Mouse (Mus musculus) testis, adult 2 months (tissue): Measurements from ENCODE around the gene Cklf.

Experiments
- CTCF ChIP-seq: fragments of 200-500 bp; IDR thresholded peaks from 2 replicates; pipeline ENCODE4 v1.5.1; 2012; ENCODE audit warnings: low read depth, mild to moderate bottlenecking, inconsistent platforms, low read length, moderate library complexity; ENCODE audit not compliant: control insufficient read depth, insufficient read depth, insufficient replicate concordance
- POLR2A ChIP-seq: fragments of 200-500 bp; IDR thresholded peaks from 2 replicates; pipeline ENCODE4 v1.6.1; 2012; ENCODE audit warnings: low read depth, mild to moderate bottlenecking, inconsistent platforms, low read length, moderate library complexity; ENCODE audit not compliant: control insufficient read depth

DNA sequence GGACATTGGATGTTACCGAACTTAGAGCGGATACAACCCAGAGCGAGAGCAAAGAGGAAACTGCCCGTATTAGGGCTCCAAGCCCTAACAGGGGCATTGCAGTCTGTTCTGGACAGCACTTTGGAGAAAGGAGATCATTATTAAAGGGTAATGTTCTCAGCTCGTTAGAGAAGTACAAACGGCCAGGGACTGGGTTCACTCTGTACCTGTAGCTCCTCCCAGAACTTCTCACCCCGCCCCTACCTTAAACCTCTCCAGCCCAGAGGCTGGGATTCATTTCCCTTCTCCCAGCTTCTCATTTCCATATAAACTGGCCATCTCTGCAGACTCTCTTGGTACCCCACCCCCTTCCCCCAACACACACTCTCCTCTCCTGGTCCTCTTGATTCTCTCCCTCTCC, 800 bp downstream of the Cklf start:
- TF ChIP-seq CTCF (no peak), POLR2A (no peak)
